Mouse (Mus musculus) heart, embryonic 13.5 days (tissue): Measurements from ENCODE around the gene 4933416C03Rik. TPM values are rescaled to one million over a fixed set of nuclear protein-coding genes. Genes with fewer than 3 reads are reported as not detected.

Experiments
- ATAC-seq: fragments of 200-750 bp; cut with Nextera tagmentation; 2 replicates; pipeline ENCODE4 v1.8.0; 2017; ENCODE audit warnings: moderate TSS enrichment; ENCODE audit not compliant: insufficient number of reproducible peaks, low FRiP score, low TSS enrichment; ENCODE audit errors: extremely low read depth
- H3K27ac ChIP-seq: fragments of 300-500 bp; sonication (generic); replicated peaks from 2 replicates; pipeline ENCODE4 v1.5.1; 2015; ENCODE audit warnings: moderate library complexity, mild to moderate bottlenecking, inconsistent platforms
- H3K27me3 ChIP-seq: fragments of 300-500 bp; sonication (generic); replicated peaks from 2 replicates; pipeline ENCODE4 v1.6.1; 2015; ENCODE audit warnings: mild to moderate bottlenecking, inconsistent platforms
- H3K36me3 ChIP-seq: fragments of 300-500 bp; sonication (generic); 2 replicates; pipeline ENCODE4 v1.6.1; 2015; ENCODE audit warnings: mild to moderate bottlenecking, inconsistent platforms
- H3K4me1 ChIP-seq: fragments of 300-500 bp; sonication (generic); 2 replicates; pipeline ENCODE4 v1.6.1; 2015; ENCODE audit warnings: inconsistent platforms
- H3K4me2 ChIP-seq: fragments of 300-500 bp; sonication (generic); 2 replicates; pipeline ENCODE4 v1.6.1; 2015; ENCODE audit warnings: inconsistent platforms, mild to moderate bottlenecking, moderate library complexity
- H3K4me3 ChIP-seq: fragments of 300-500 bp; sonication (generic); 2 replicates; pipeline ENCODE4 v1.5.1; 2015; ENCODE audit warnings: moderate library complexity, mild to moderate bottlenecking, inconsistent platforms
- H3K9ac ChIP-seq: fragments of 300-500 bp; sonication (generic); 2 replicates; pipeline ENCODE4 v1.6.1; 2015; ENCODE audit warnings: inconsistent platforms, mild to moderate bottlenecking, moderate library complexity
- H3K9me3 ChIP-seq: fragments of 300-500 bp; sonication (generic); 2 replicates; pipeline ENCODE4 v1.6.1; 2016; ENCODE audit warnings: inconsistent platforms
- WGBS: fragments of 180-500 bp; shearing (Covaris S2); methylation state at CpG from one replicate; pipeline ENCODE4 v1.1.7; 2015; ENCODE audit warnings: mixed read lengths; 5-methylcytosine and 5-hydroxymethylcytosine counted together
- polyA plus RNA-seq: library from polyadenylated mRNA; unstranded; fragments of >200 nt; fragmentation: Nextera tagmentation; extraction: Ambion mirVana; gene quantifications from 2 replicates; pipeline ENCODE4 v1.2.1, GENCODE M21; 2015

The 4933416C03Rik gene
- polyA plus RNA-seq, 1 experiment from 2014 or later: not detected

DNA sequence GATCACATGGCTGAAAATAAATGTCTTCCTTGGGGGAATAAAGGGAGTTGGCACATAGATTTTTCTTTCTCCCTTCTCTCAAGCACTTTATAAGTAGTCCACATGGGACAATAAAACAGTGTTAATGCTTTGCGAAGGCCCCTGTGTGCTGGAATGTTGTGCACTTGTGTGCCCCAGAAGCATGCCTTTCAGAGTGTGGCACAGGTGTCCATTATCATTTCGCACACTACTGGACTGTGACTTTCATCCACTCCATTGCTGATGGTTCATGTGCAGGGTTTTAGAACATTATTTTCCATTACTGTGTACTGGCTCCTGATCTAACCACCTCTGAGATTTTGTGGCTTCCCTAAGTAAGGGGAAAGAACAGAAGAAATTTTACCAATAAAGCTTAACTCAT lies 10.1 kb upstream of the 4933416C03Rik start:
- Histone ChIP-seq H3K4me3 (no peak overlapping the region), H3K27ac (no peak overlapping the region), H3K27me3 (no peaks in the 10 kb centered on the region), H3K4me1 (no peaks in the 10 kb centered on the region), H3K9me3 (no peaks in the 10 kb centered on the region), H3K36me3 (no peaks in the 10 kb centered on the region), H3K9ac (no peak overlapping the region), H3K4me2 (no peak overlapping the region)
- 69% methylated on average over 2 of the region's 2 CpGs for WGBS
- no peak for ATAC-seq

DNA sequence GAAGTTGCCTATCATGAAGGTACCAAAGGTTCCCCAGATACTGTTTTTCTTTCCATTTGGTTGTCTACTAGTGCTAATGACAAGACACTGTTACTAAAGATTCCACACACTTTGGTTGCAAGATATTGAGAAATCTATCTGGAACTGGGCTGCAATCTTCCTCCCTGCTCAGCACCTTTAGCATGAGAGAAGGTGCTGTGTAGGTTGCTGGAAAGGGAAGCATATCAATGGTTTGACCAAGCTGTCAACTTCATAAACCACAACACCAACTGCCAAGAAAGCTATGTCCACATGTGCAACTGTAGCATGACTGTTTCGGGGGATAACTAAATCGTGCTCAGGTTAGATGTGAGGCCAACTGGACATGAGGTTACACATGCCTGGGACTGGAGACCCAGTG lies 7.7 kb upstream of the 4933416C03Rik start:
- no peaks in the 10 kb centered on the region for H3K36me3 ChIP-seq
- no peaks in the 10 kb centered on the region for H3K4me1 ChIP-seq
- no peak overlapping the region for H3K27ac ChIP-seq
- H3K4me3 ChIP-seq: no peak overlapping the region
- no peaks in the 10 kb centered on the region for H3K9me3 ChIP-seq
- H3K27me3 ChIP-seq: no peaks in the 10 kb centered on the region
- no peak for ATAC-seq
- H3K9ac ChIP-seq: no peak overlapping the region
- 67% methylated on average over 2 of the region's 2 CpGs for WGBS
- H3K4me2 ChIP-seq: no peak overlapping the region

GRCm38 (mm10) chr10:116117060-116117459 lies 3.3 kb upstream of the 4933416C03Rik start:
- Histone ChIP-seq H3K4me2 (no peak overlapping the region), H3K36me3 (no peaks in the 10 kb centered on the region), H3K27ac (no peak overlapping the region), H3K27me3 (no peaks in the 10 kb centered on the region), H3K9me3 (peaks cover 7% of the 10 kb centered on the region; the same call in 1 of the 2 replicates), H3K4me1 (no peaks in the 10 kb centered on the region), H3K4me3 (no peak overlapping the region), H3K9ac (no peak overlapping the region)
- 43% methylated on average over 8 of the region's 8 CpGs for WGBS
- no peak for ATAC-seq

GRCm38 (mm10) chr10:116115881-116116677 lies 2.4 kb upstream of the 4933416C03Rik start:
- H3K4me2 ChIP-seq: no peak overlapping the region
- H3K27ac ChIP-seq: no peak overlapping the region
- H3K4me3 ChIP-seq: no peak overlapping the region
- H3K27me3 ChIP-seq: no peaks in the 10 kb centered on the region
- ATAC-seq: no peak
- peaks cover 7% of the 10 kb centered on the region; the same call in 1 of the 2 replicates for H3K9me3 ChIP-seq
- no peaks in the 10 kb centered on the region for H3K4me1 ChIP-seq
- WGBS: 63% methylated on average over 4 of the region's 4 CpGs
- no peak overlapping the region for H3K9ac ChIP-seq
- H3K36me3 ChIP-seq: no peaks in the 10 kb centered on the region

GRCm38 (mm10) chr10:116112868-116113267 lies 849 bp downstream of the 4933416C03Rik start:
- no peaks in the 10 kb centered on the region for H3K36me3 ChIP-seq
- H3K9ac ChIP-seq: no peak overlapping the region
- no peaks in the 10 kb centered on the region for H3K4me1 ChIP-seq
- H3K27ac ChIP-seq: no peak overlapping the region
- ATAC-seq: no peak
- no peaks in the 10 kb centered on the region for H3K27me3 ChIP-seq
- no peak overlapping the region for H3K4me2 ChIP-seq
- H3K4me3 ChIP-seq: no peak overlapping the region
- 92% methylated on average over 11 of the region's 11 CpGs for WGBS
- H3K9me3 ChIP-seq: peaks cover 7% of the 10 kb centered on the region; the same call in 1 of the 2 replicates

DNA sequence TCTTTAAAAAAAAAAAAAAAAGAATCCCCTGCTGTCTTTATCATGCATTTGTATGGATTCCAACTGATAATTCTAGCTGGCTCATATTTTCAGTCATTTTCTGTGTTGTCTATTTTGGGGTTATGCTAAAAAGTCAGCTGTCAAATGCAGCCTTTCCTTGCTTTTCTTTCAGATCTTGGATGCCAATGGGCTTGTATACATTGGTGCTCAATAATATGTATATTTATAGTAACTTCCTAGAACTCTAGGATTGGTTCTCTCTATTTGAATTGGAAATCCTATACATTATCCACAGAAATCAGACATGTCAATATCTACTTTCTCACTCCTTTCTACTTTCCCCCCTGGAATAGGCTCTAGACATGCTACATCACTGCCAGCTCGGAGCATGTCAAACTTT lies 5.0 kb downstream of the 4933416C03Rik start:
- Histone ChIP-seq H3K4me1 (no peaks in the 10 kb centered on the region), H3K9me3 (peaks cover 6% of the 10 kb centered on the region; the same call in 1 of the 2 replicates), H3K27ac (no peak overlapping the region), H3K9ac (no peak overlapping the region), H3K27me3 (no peaks in the 10 kb centered on the region), H3K36me3 (no peaks in the 10 kb centered on the region), H3K4me2 (no peak overlapping the region), H3K4me3 (no peak overlapping the region)
- 80% methylated on average over 1 of the region's 1 CpGs for whole genome bisulfite sequencing
- ATAC-seq: no peak

DNA sequence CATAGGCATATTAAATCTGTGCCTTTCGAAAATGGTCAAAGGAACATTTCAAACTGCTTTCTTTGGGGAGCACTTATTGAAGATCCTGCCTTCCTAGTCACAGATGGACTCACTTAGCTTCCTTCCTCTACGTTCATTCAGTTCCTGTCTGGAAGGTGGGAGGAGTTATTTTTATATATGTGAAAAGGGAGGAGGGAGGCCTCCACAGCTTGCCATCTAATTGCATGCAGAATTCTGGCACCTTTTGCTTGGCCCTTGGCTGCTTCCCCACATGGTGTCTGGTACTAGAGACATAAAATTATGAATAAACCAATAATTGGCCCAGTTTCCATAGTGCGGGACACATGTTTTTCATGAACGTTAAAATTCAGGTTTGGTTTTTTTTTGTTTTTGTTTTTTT lies 5.5 kb downstream of the 4933416C03Rik start:
- Histone ChIP-seq H3K9me3 (0 out of 2 replicates have a peak, but pooled peaks cover under 1% of the 10 kb centered on the region), H3K4me1 (no peaks in the 10 kb centered on the region), H3K36me3 (no peaks in the 10 kb centered on the region), H3K27ac (no peak overlapping the region), H3K4me3 (no peak overlapping the region), H3K27me3 (no peaks in the 10 kb centered on the region), H3K9ac (no peak overlapping the region), H3K4me2 (no peak overlapping the region)
- ATAC-seq: no peak
- 67% methylated on average over 4 of the region's 4 CpGs for WGBS

- 76% methylated on average over 7 of the region's 7 CpGs for WGBS
- H3K27me3 ChIP-seq: no peaks in the 10 kb centered on the region
- no peak for ATAC-seq
- H3K36me3 ChIP-seq: no peaks in the 10 kb centered on the region
- H3K4me2 ChIP-seq: no peak overlapping the region
- H3K27ac ChIP-seq: no peak overlapping the region
- no peak overlapping the region for H3K9ac ChIP-seq
- no peaks in the 10 kb centered on the region for H3K4me1 ChIP-seq
- no peak overlapping the region for H3K4me3 ChIP-seq
- no peaks in the 10 kb centered on the region for H3K9me3 ChIP-seq
Measured at GRCm38 (mm10) chr10:116098470-116098869, 15.2 kb downstream of the 4933416C03Rik start.

GRCm38 (mm10) chr10:116096466-116096865 lies 17.3 kb downstream of the 4933416C03Rik start:
- 85% methylated on average over 13 of the region's 13 CpGs for WGBS

GRCm38 (mm10) chr10:116083965-116084364 lies 29.8 kb downstream of the 4933416C03Rik start:
- no peaks in the 10 kb centered on the region for H3K36me3 ChIP-seq
- no peak overlapping the region for H3K9ac ChIP-seq
- H3K27me3 ChIP-seq: no peaks in the 10 kb centered on the region
- H3K9me3 ChIP-seq: no peaks in the 10 kb centered on the region
- no peak overlapping the region for H3K4me2 ChIP-seq
- no peaks in the 10 kb centered on the region for H3K4me1 ChIP-seq
- no peak overlapping the region for H3K4me3 ChIP-seq
- H3K27ac ChIP-seq: no peak overlapping the region
- 14% methylated on average over 3 of the region's 3 CpGs for WGBS
- ATAC-seq: no peak

More at GRCm38 (mm10) chr10:116096466-116096865, 17.3 kb downstream of the 4933416C03Rik start:
- H3K27me3 ChIP-seq: no peaks in the 10 kb centered on the region
- no peak overlapping the region for H3K4me2 ChIP-seq
- ATAC-seq: no peak
- H3K4me3 ChIP-seq: no peak overlapping the region
- H3K4me1 ChIP-seq: no peaks in the 10 kb centered on the region
- H3K27ac ChIP-seq: no peak overlapping the region
- H3K9me3 ChIP-seq: no peaks in the 10 kb centered on the region
- no peak overlapping the region for H3K9ac ChIP-seq
- H3K36me3 ChIP-seq: no peaks in the 10 kb centered on the region

DNA sequence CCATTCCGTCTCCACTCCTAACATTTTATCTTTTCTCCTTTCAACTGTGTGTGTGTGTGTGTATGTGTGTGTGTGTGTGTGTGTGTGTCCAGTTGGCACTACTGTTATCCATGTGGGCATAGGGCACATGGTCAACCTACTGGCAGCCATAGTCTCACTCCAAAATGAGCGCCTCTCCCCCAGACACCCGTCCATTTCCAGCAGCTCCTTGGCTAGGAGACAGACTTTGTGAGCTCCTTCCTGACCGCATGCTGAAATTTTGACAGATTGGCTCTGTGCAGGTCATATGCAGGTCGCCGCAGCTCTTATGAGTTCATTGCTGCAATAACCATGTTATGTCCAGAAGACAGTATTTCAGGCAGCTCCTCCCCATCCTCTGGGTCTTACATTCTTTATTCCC lies 32.9 kb downstream of the 4933416C03Rik start:
- ATAC-seq: no peak
- Histone ChIP-seq H3K36me3 (no peaks in the 10 kb centered on the region), H3K27ac (no peak overlapping the region), H3K9ac (no peak overlapping the region), H3K27me3 (no peaks in the 10 kb centered on the region), H3K4me1 (no peaks in the 10 kb centered on the region), H3K9me3 (no peaks in the 10 kb centered on the region), H3K4me2 (no peak overlapping the region), H3K4me3 (no peak overlapping the region)
- 77% methylated on average over 6 of the region's 6 CpGs for WGBS

GRCm38 (mm10) chr10:116079396-116079795 lies 34.3 kb downstream of the 4933416C03Rik start:
- no peaks in the 10 kb centered on the region for H3K9me3 ChIP-seq
- no peaks in the 10 kb centered on the region for H3K36me3 ChIP-seq
- 41% methylated on average over 7 of the region's 7 CpGs for WGBS
- ATAC-seq: no peak
- no peaks in the 10 kb centered on the region for H3K27me3 ChIP-seq
- H3K4me2 ChIP-seq: no peak overlapping the region
- H3K4me3 ChIP-seq: no peak overlapping the region
- no peaks in the 10 kb centered on the region for H3K4me1 ChIP-seq
- H3K27ac ChIP-seq: no peak overlapping the region
- no peak overlapping the region for H3K9ac ChIP-seq
